Mouse (Mus musculus): ENCODE results near the gene Itpr2.

The Itpr2 gene

DNA sequence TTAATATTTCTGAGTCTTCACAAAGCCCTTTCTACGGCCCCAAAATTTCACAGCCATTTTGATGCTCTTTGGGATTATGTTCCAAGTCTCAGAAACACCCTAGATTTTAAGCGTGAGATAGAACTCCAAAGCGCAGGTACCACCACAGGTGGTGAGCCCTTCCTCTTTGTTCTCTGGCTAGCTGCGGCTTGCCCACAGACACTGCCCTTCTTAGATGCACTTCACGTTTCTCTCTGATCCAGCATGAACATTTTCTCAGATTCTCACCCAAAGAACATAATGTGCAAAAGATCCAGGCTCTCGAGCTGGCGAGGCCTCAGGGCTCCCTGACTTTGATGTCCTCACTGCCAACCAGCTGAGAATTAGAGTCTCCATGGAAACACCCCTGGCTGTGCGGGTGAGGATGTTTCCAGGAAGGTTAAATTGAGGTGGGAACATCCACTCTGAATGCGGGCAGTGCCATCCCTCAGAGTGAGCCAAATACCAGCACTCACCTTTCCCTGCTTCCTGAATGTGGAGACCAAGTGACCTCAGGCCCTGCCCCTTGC, 149.7 kb downstream of the Itpr2 start:
- CTCF ChIA-PET: no interaction called here

- CTCF ChIA-PET: no interaction called here
Measured at GRCm38 (mm10) chr6:146351816-146352215, 150.2 kb downstream of the Itpr2 start.

DNA sequence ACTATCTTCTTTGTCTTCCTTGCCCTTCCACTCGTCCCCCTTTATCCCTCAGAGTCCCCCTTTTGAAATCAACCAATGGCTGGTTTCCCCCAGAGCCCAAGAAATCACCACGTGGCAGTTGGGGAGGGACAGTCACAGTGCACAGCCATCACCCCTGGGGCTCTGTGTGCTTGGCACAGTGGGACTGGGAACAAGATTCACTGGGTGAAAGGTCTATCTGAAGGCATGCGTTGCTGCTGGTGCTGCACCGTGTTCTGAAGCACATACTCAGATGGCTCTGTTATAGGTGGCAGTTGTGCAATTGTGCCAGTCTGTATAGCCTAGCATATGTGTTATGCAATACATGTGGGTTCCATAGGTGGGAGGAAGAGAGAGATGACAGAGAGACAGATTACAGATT, 154.5 kb downstream of the Itpr2 start:
- CTCF ChIA-PET: no interaction called here

GRCm38 (mm10) chr6:146346545-146347195, 155.4 kb downstream of the Itpr2 start:
- CTCF ChIA-PET: no interaction called here

GRCm38 (mm10) chr6:146344732-146345131, 157.3 kb downstream of the Itpr2 start:
- CTCF ChIA-PET: no interaction called here

DNA sequence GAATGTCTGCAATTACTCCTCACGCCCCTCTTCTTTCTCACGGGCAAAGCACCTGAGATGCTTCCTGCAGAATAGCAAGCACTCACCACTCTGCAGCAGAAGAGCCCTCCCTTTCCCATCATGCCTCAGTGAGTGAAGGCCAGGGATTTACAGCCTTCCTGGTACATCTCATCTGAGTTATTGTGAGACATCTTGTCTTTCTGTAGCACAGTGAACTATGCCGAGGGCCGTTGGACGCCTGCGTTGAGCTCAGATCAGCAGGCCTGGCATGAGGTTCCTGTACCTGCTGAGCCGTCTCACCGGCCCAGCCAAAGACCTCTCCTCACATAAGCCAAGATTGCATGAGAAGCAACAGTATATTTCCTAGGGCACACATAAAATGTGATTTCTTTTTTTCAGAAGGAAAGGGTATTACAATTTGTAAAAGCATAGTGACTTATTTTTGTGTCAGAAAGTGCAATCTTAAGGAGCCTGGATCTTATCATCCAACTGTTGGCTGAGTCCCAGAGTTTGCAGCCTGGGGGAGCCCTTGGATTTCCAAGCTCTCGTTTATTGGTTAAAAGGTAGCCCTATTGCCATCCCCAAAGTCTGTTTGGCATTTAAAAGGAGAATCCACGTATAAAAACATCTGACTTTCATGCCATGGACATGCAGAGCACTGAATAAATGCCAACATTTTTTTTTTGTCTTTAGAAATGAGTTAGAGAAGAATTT, 158.2 kb downstream of the Itpr2 start:
- CTCF ChIA-PET: no interaction called here

DNA sequence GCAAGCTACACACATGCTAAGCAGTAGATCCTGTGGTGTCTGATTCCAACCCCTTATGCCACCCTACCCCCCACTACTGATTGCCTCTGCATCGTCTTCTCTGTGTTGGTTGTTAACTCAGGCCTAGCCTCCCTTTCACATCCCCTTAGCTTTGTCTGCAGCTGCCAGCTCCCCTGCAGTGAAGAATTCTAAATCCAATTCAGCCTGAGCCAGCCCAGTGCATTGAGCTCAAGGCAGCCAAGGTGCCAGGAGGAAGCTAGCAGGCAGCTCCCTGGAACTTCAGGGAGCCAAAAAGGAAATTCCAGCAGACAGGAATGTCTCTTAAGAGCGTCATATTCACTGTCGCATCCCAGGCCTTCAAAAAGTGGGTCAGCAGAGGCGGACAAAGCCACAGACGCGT, 159.0 kb downstream of the Itpr2 start:
- CTCF ChIA-PET: no interaction called here

- CTCF ChIA-PET: no interaction called here
Measured at GRCm38 (mm10) chr6:146341934-146342333, 160.1 kb downstream of the Itpr2 start.

DNA sequence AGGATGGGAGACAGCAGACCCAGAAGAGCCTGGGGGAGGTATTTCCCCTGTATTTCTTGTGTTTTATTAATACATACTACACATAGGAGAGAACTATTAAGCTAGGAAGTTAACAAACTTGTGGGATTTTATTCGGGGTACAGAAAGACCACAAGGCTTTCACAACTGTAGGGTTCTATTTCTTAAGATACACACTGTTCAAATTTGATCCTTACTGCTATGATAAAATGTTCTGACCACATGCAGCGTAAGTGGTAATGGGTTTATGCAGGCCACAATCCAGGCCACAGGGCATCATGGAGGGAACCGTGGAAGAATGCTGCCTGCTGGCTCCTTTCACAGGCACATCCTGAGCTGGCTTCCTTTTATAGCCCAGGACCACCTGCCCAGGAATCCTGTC, 160.6 kb downstream of the Itpr2 start:
- CTCF ChIA-PET: no interaction called here

- CTCF ChIA-PET: no interaction called here
Measured at GRCm38 (mm10) chr6:146340951-146341350, 161.1 kb downstream of the Itpr2 start.

DNA sequence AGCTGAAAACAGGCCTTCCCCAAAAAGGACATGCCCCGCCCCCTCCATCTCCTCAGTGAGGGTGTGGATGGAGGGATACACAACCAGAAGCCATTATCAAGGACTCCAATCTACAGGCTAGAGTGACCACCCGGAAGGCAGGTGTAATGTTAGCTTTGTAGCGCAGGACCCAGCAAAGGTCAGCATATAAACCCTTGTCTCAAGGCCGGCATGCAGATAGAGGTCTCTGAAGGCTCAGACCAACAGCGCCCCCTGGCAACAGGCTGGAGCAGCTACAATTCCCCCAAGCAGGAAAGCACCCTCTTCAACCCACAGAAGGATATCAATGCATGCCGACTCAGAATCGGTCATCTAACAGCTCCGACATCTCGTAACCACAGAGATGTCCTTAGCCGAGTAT, 162.2 kb downstream of the Itpr2 start:
- CTCF ChIA-PET: no interaction called here

GRCm38 (mm10) chr6:146337237-146337636, 164.8 kb downstream of the Itpr2 start:
- CTCF ChIA-PET: no interaction called here

DNA sequence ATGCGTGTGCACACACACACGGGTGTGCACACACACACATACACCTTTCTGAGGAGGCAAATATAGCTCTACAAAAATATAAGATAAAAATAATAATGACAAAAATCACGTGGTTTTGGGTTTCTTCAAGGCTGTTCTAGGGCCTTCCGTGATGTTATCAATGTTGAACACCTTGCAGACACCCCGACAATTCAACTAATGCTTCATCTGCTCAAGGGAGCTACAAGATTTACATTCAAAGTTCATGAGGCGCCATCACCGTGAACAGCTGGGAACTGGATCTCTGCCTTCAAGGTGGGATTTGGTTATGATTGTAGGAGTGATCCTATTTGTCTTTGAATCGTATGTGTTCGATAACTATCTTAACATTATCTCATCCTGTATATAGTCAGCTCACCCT, 166.8 kb downstream of the Itpr2 start:
- CTCF ChIA-PET: no interaction called here

- CTCF ChIA-PET: interaction anchor here (0.7 kb wide), 1 partner anchor 1654 kb away, joined by 5 read pairs; no protein-coding TSS in a partner anchor
Measured at GRCm38 (mm10) chr6:146333506-146333905, 168.5 kb downstream of the Itpr2 start.

DNA sequence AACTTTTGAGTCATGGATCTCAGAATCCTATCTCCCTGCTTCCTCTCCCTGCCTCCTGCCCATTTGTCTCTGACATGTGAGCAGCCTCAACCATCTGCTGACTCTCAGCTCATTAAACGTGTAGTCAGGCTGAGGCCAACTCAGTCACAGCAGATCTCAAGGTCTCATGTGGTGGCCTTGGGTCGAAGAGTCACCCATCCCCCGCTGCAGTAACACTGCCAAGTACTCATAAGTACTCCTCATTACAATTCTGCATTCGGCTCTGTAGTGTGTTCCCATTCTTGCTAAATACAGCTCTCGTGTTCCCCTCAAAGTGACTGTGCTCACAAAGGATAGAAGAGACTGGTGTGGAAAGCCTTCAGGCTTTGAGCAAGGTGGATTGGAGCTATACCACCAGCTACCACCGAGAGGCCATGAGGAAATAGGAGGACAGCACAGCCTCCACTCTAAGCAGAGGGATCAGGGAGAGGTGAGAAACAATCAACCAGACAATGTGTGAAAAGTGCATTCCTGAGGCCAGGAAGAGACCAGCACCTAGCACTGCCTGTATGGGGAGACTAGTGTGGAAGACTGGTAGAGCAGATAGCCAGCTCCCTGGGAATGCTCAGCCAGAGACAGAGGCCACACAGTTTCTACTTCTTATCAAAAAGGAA, 170.9 kb downstream of the Itpr2 start:
- CTCF ChIA-PET: no interaction called here

GRCm38 (mm10) chr6:146329079-146329478, 172.9 kb downstream of the Itpr2 start:
- CTCF ChIA-PET: no interaction called here

- CTCF ChIA-PET: no interaction called here
Measured at GRCm38 (mm10) chr6:146326631-146327030, 175.4 kb downstream of the Itpr2 start.

- CTCF ChIA-PET: no interaction called here
Measured at GRCm38 (mm10) chr6:146324541-146325204, 177.3 kb downstream of the Itpr2 start.

DNA sequence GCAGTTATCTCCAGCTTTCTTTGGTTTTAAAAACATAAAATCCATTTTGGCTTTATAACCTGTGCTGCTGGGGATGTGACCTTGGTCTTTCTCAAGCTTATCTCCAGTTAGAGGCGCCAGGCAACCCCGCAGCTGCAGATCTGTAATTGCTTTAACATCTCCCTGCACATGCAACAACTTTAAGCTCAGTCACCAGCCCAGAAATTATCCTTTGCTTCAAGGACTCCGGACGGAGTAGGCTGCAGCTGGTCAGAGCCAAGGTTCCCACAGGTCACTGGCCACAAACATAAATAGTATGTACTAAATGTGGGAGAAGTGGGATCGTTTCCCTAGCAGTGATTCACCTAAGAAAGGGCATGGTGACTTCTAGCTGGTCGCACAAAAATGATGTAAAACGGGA, 179.5 kb downstream of the Itpr2 start:
- CTCF ChIA-PET: no interaction called here

DNA sequence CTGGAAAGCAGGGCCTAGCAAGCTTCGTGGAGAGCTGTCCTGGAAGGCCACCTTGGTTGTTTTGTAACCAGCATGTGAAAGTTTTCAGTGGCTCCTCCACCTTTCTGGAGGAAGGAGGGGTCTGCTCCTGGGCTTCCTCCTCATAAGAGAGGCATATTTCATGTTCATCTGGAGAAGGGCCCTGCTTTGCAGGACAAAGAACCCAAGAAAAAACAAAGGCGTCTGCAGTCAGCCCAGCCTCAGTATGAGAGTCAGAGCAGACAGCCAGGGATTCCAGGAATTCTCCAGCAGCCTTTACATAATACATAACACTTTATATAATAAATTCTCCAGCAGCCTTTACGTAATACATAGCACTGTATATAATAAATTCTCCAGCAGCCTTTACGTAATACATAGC, 180.1 kb downstream of the Itpr2 start:
- CTCF ChIA-PET: no interaction called here

GRCm38 (mm10) chr6:146316415-146316814, 185.6 kb downstream of the Itpr2 start:
- CTCF ChIA-PET: interaction anchor here (0.6 kb wide), 1 partner anchor 36 kb away, joined by 3 read pairs; no protein-coding TSS in a partner anchor

DNA sequence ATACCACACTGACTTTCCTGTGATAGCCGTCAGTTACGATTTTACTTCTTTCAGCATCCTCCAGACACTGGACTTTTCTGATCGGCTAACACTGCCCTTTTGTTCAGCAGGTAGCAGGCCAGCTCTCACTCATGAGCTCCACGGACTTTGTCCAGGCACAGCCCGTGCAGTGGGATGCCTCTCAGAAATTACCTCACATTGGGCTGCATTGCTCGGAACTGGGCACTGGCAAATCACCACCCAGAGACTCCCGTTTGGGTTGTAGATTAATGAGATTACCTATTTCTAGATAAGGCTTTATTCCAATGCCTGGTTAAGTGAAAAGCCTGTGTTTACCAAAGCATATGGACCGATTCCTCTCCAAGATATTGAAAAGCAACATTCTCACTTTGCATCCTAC, 186.9 kb downstream of the Itpr2 start:
- CTCF ChIA-PET: no interaction called here

All from spleen, embryonic (tissue).